Comparison of ENCODE assay signal across 28 mouse cellular contexts in genomic region chr12:85295506-85295905, GRCm38 (mm10).
"Had no signal": no experiment of that assay in that cellular context is flagged by ENCODE, and none has a peak within 500 bp of the region (broad histone marks: within the 10 kb centered on the region; RNA-seq: fewer than 3 reads in every experiment).

No protein-coding gene starts in this region.

- H3K4me3 ChIP-seq: embryonic facial prominence, embryonic 10.5 days; embryonic facial prominence, embryonic 12.5 days; embryonic facial prominence, embryonic 13.5 days; embryonic facial prominence, embryonic 15.5 days; erythroblast, embryonic 14.5 days; forebrain, embryonic 10.5 days; forebrain, embryonic 12.5 days; forebrain, embryonic 13.5 days; forebrain, embryonic 15.5 days; gastrocnemius, adult 2 months had no signal

- H3K9ac ChIP-seq: embryonic facial prominence, embryonic 12.5 days; embryonic facial prominence, embryonic 13.5 days; embryonic facial prominence, embryonic 15.5 days; forebrain, embryonic 12.5 days; forebrain, embryonic 13.5 days; forebrain, embryonic 15.5 days; forebrain, postnatal 0 days had no signal

- ATAC-seq: forebrain, embryonic 13.5 days; forebrain, embryonic 14.5 days; forebrain, embryonic 15.5 days; forebrain, embryonic 16.5 days; forebrain, postnatal 0 days had no signal

- H3K9me3 ChIP-seq: embryonic facial prominence, embryonic 15.5 days; forebrain, embryonic 15.5 days had no signal

- DNase-seq: cerebellum, adult 2 months; cerebellum, adult 8-10 months; cerebellum, adult 9-10 months; cerebellum, adult 9-11 months; cerebellum, postnatal 10 days; cerebellum, postnatal 14 days; cerebellum, postnatal 25 days; cerebellum, postnatal 36 days; embryo, embryonic 11 days; forebrain, postnatal 0 days; gastrocnemius, adult 2 months; gastrocnemius, postnatal 10 days; gastrocnemius, postnatal 14 days; gastrocnemius, postnatal 25 days; gastrocnemius, postnatal 36 days; heart, adult 11 months; heart, adult 18-20 months had no signal

- H3K27me3 ChIP-seq: embryonic facial prominence, embryonic 12.5 days; embryonic facial prominence, embryonic 13.5 days; embryonic facial prominence, embryonic 15.5 days; forebrain, embryonic 12.5 days; forebrain, embryonic 13.5 days; forebrain, embryonic 15.5 days had no signal

- H3K4me1 ChIP-seq: forebrain, embryonic 12.5 days; forebrain, embryonic 13.5 days; forebrain, embryonic 15.5 days had no signal

- H3K4me2 ChIP-seq: embryonic facial prominence, embryonic 12.5 days; embryonic facial prominence, embryonic 13.5 days; embryonic facial prominence, embryonic 15.5 days; forebrain, embryonic 12.5 days; forebrain, embryonic 13.5 days; forebrain, embryonic 15.5 days had no signal

- H3K27ac ChIP-seq: embryonic facial prominence, embryonic 10.5 days; embryonic facial prominence, embryonic 12.5 days; embryonic facial prominence, embryonic 13.5 days; embryonic facial prominence, embryonic 15.5 days; forebrain, embryonic 10.5 days; forebrain, embryonic 12.5 days; forebrain, embryonic 13.5 days; forebrain, embryonic 15.5 days; gastrocnemius, adult 2 months had no signal
